Mouse (Mus musculus): ENCODE data around the gene Chst15.

The Chst15 gene

DNA sequence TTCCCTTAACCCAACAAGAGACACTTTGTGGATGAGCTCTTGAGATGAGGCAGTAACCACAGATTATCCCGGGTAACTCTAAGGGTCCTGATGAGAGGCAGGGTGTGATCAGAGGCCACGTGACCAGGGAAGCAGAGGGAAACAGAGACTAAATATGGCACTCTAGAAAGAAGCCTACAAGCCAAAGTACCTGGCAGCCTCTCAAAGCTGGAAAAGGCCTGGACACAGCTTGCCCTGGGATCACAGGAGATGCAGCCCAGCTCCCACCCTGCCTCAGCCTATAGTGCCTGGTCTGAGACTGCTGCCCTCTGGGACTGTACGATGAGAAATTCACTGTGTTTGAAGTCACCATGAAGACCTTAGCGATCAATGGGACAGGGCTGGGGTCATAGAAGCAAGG is 83.3 kb downstream of the Chst15 start:
- no peak for DNase-seq (ENCODE audit: inconsistent age in 2 of 2, low spot score in 1 of 2)

GRCm38 (mm10) chr7:132232937-132233336 is 84.1 kb downstream of the Chst15 start:
- DNase-seq (ENCODE audit: inconsistent age in 2 of 2, low spot score in 1 of 2), result peak; percentile 66 to 84

GRCm38 (mm10) chr7:132231476-132231875 is 85.6 kb downstream of the Chst15 start:
- no peak for DNase-seq (ENCODE audit: inconsistent age in 2 of 2, low spot score in 1 of 2)

GRCm38 (mm10) chr7:132230961-132231360 is 86.1 kb downstream of the Chst15 start:
- no peak for DNase-seq (ENCODE audit: inconsistent age in 2 of 2, low spot score in 1 of 2)

DNA sequence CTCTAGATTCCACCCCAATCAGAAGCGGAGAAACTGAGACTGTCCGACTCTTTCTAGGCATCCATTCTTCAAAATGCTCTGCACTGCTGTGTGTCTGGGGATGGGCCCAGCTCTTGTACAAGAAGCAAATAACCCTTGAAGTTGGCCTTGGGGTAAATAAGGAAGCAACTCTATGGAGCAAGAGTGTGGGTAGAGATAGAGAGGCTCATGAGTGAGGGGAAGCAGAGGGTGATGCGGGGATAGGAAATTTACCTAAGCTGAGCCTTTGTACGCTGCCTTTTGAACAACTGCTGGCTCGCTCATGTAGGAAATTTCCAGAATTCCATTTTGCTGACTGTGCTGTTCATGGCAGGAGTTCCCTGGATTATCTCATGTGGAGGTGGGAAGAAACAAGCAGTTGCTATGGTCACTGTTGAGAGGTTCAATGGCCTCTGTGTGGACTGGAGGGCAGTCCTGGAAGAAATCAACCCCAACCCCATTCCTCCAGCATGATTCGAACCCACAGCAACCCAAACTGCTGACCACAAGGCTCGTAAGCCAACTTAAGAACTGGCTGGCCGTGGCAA is 89.9 kb downstream of the Chst15 start:
- no peak for DNase-seq (ENCODE audit: inconsistent age in 2 of 2, low spot score in 1 of 2)

DNA sequence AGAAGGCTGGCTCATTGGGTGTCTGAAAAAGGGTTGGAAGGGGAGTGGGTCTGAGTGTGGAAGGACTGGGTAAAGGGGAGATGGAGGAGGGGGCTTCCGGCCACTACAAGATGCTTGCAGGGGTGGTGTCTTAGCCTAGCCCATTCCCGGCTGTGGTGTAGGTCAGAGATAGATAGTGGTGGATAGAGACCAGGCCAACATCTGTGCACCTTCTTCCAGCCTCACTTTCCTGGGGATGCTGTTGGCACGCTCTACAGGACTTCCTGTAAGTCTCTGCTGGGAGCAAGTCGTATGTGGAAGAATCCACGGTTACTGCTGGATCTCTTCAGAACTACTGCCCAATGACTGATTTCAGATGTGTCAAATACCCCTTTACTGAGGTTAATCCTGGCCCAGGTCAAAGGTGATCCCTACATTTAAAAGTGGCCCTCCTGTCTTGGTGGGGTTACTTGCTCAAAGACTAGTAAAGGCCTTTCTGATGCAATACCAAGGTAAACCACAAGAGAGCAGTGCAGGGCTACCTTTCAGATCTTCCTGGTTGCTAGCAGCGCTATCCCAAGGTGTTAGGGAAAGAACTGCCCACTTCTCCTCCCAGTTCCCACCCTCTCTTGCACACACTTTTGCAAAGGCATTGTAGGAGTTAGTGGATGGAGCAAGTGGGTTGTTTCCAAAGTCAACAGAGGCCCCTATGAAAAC is 90.5 kb downstream of the Chst15 start:
- DNase-seq (ENCODE audit: inconsistent age in 2 of 2, low spot score in 1 of 2), result peak; percentile 77 to 97

- DNase-seq (ENCODE audit: inconsistent age in 2 of 2, low spot score in 1 of 2), result peak in 1 of 2 experiments; percentile 22
These were observed 93.4 kb downstream of the Chst15 start for GRCm38 (mm10) chr7:132223452-132224141.

- no peak for DNase-seq (ENCODE audit: inconsistent age in 2 of 2, low spot score in 1 of 2)
These were observed 103.0 kb downstream of the Chst15 start for GRCm38 (mm10) chr7:132214031-132214430.

GRCm38 (mm10) chr7:132213460-132213859 is 103.6 kb downstream of the Chst15 start:
- DNase-seq (ENCODE audit: inconsistent age in 2 of 2, low spot score in 1 of 2), result peak; percentile 62 to 87

GRCm38 (mm10) chr7:132211920-132212701 is 104.9 kb downstream of the Chst15 start:
- DNase-seq (ENCODE audit: inconsistent age in 2 of 2, low spot score in 1 of 2), result no peak

- no peak for DNase-seq (ENCODE audit: inconsistent age in 2 of 2, low spot score in 1 of 2)
These were observed 106.4 kb downstream of the Chst15 start for GRCm38 (mm10) chr7:132210616-132211015.

- no peak for DNase-seq (ENCODE audit: inconsistent age in 2 of 2, low spot score in 1 of 2)
These were observed 107.9 kb downstream of the Chst15 start for GRCm38 (mm10) chr7:132208946-132209651.

DNA sequence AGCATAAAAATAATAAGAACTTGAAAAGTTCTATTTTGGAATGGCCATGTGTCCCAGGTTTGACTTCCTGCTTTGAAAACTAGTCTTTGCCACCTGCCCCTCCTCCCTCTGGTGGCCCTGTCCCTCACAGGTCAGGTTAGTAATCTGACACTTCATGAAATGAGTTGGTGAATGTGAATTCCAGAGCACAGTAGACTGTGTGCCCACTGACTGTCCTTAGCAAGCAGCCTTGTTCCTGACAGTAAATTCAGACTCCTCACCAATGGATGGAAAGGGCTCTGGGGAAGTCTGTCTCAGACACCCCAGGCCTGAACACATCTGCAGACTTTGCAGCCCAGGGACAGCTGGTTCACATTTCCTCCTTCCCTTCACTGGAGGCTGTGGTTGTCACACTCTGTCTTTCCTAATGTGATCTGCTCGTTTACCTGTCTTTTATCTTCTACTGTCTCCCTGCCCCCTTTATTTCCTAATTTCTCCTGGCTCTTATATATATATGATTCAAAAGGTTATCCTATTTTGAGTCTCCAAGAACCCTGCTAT is 112.9 kb downstream of the Chst15 start:
- DNase-seq (ENCODE audit: inconsistent age in 2 of 2, low spot score in 1 of 2), result no peak

DNA sequence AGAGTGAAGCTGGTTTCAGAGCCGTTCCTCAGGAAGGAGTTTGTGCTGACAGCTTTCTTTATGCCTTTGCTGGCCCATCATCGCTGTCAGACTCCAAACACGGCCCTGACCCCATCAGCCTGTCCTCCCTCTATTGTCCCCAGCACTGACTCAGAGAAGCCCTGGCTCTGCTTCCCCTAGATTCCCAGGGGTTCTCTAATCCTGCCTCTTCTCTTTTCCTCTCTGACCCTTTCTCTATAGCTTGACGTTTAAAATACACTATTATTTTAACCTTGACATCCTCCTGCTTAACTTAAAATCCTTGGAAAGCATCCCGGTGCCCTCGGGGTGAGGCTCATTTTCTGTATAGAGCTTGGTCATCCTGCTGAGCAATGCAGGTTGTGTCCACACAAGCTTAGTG is 117.3 kb downstream of the Chst15 start:
- peak; percentile 12 to 60 for DNase-seq (ENCODE audit: inconsistent age in 2 of 2, low spot score in 1 of 2)

- no peak for DNase-seq (ENCODE audit: inconsistent age in 2 of 2, low spot score in 1 of 2)
These were observed 118.2 kb downstream of the Chst15 start for GRCm38 (mm10) chr7:132198806-132199205.

GRCm38 (mm10) chr7:132197817-132198475 is 119.1 kb downstream of the Chst15 start:
- DNase-seq (ENCODE audit: inconsistent age in 2 of 2, low spot score in 1 of 2), result no peak

DNA sequence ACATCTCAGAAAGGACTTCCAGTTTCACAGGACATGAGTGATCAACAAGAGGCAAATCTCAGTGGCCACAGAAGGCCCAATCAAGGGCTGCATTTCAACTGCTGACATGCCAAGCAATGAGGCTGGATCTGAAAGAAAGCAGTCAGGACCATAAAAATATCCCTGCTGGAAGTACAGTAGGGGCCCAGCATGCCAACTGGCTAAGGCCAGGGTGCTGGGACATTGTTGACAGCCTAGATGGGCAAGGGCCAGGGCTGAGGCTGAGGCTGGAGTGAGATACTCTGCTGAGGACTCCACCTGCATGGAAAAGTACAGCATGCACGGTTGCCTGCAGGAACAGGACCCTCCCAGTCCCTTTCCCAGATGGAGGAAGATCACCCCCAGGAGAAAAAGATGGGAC is 120.4 kb downstream of the Chst15 start:
- DNase-seq (ENCODE audit: inconsistent age in 2 of 2, low spot score in 1 of 2), result no peak

DNA sequence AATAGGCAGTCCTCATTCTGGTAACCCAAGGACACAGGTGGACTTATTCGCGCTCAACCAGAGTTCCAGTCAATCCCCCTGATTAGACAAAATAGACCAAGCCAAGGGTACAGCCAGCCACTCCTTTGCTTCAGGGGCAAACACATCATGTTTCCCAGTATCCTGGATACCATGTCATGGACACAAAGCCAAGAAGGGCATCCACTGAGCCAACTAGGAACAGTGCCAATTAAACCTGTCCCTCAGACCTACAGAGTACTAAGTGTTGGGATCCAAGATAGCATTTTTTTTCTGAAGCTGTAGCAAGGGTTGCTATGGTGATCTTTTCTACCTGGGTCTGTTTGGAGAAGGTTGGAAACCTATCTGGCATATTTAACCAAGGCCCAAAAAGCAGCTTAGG is 123.4 kb downstream of the Chst15 start:
- peak; percentile 12 to 63 for DNase-seq (ENCODE audit: inconsistent age in 2 of 2, low spot score in 1 of 2)

GRCm38 (mm10) chr7:132187456-132187855 is 129.6 kb downstream of the Chst15 start:
- DNase-seq (ENCODE audit: inconsistent age in 2 of 2, low spot score in 1 of 2), result no peak
